Mouse (Mus musculus): Measurements from ENCODE around the gene Tmem138.
"Not testable (repeated sequence)": the region's sequence is repeated elsewhere in the genome, so short reads cannot be mapped to it uniquely, and the experiment has no call there.

Tmem138 gene

GRCm38 (mm10) chr19:10565217-10565616 is 11.9 kb downstream of the Tmem138 start:
- no peak for DNase-seq

DNA sequence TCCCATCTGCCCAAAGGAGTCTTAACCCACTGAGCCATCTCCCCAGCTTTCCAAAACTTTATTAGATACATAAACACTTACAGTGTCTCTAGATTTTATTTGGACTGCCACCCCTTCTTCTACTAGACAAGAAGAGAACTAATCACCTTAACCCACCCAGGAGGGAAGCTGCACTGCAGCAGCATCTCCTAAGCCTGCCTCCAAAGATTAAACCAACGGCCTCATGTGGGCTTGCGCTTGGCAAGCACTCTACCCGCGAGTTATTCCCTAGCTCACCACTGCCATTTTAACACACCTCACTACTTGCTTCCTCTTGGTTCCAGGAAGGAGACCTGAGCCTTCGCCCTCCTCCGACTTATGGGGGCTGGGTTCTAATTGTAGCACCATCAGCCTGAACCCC is 12.9 kb downstream of the Tmem138 start:
- DNase-seq, result no peak

DNA sequence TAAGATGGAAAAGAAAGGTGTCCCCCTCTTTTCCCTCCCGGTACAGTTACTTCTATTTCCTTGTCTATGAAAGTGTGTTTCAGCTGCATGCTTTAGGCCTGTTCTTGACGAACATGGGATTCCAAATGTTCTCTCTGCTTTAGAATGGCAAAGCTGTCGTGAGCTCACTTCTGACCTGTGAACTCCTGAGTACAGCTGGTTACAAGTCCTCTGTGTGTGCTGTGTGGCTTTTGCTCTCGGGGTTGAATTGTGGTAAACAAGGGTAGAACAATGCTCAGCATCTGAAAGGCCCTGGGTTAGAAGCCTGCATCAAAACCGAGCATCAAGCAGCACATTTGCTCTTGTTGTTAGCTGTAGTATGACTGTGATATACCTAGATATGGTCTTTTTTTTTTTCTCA is 14.8 kb downstream of the Tmem138 start:
- no peak for DNase-seq

DNA sequence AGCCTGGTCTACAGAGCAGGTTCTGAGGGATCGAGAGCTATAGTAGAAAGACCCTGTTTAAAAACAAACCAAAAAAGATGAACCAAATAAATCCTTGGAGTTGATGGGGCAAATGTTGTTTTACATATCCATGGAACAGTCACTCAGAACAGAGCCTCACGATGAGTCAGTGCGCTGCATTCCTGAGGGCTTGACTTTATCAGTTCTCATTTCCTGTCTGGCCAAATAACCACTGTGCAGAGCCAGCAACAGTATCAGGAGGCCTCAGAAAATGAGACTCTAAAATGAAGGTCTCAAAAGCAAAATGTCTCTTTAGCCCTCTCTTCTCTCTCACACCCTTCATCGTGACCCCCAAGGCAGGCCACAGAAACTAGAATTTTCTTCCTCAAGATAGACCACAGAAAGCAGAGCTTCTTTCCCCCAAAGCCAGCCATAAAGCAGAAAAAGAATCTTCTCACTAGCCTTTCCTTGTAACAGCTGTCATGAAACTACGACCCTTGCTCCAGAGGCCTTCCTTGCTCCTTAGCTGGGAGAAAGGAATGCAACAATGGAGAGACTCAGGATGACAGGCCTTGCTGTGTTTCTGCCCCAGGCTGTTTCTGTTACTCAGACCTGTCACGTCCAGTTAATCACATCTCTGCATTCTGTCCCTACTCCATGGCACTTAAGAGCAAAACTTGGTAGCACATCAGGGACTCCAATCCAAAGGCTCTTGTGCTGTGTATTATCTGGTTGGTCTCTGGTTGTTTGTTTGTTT is 15.4 kb downstream of the Tmem138 start:
- DNase-seq, result no peak

GRCm38 (mm10) chr19:10560108-10560507 is 17.1 kb downstream of the Tmem138 start:
- no peak for DNase-seq

DNA sequence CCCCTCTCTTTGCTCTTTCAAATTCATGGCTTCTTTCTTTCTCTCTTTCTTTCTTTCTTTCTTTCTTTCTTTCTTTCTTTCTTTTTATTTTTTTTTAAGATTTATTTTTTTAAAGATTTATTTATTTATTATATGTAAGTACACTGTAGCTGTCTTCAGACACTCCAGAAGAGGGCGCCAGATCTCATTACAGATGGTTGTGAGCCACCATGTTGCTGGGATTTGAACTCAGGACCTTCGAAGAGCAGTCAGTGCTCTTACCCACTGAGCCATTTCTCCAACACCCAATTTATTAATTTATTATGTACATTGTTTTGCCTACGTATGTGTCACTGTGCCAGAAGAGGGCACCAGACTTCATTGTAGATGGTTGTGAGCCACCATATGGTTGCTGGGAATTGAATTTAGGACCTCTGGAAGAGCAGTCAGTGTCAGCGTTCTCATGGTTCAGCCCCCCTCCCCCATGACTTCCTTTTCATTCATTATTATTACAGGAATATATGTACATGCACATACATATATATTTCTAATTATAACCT is 19.3 kb downstream of the Tmem138 start:
- DNase-seq, result not testable (repeated sequence)

DNA sequence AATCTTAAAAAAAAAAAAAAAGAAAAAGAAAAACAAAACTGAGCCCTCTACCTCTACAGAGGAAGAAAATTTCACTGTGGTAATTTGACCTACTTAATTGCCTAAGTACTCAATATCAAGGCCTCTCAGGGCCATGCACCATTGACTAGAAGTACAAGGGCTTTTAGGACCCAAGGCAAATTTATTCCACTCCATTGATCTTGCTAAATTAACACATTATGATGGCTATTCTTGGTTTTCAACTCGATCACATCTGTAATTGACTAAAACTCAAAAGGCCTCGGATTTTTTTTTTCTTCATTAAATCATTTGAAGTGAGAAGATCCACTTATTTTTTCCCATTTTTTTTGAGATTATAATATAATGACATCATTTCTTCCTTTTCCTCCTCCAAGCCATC is 19.7 kb downstream of the Tmem138 start:
- no peak for DNase-seq

GRCm38 (mm10) chr19:10557001-10557400 is 20.2 kb downstream of the Tmem138 start:
- DNase-seq, result no peak

DNA sequence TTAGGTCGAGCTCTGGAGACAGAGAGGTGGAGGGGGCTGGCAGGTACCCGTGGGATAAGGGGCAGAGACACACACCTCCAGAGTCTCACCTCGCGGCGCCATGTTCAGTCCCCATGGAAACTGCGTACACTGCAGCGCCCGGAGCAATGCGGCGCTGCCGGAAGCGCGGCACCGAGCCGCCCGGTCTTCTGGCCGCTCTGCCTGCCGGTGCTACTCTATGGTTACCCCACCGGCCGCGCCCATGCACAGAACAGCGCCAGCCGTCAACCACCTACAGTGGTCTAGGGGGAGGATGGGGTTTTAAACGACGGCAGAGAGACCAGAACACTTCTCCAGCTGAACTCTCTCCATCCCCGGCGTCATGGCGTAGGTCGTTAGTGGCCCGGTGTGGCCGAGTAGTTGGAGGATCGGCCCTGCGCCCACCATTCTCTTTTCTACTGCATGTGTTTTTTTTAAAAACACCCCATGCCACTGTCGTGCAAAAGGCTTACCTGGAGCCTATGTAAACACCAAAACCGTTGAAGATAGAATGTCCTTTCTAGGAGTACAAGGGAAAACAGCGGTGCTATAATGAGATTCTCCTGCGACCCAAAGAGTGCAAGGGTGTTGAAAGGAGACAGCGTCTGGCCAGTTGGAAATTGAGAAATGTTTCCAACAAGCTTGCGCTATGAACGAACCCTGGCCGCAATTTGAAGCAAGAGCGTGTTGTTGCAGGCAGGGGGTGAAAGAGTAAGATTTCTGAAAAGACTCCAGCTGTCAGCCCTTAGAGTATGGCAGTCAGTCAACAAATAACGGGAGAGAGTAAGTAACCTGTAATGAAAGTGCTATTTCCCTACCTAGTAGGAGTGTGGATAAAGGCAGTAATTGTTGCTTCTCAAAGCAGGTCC is 21.3 kb downstream of the Tmem138 start, which contains the start of gene Tmem216:
TSS of gene Tmem216 (minus strand) at position 615 of the 887 bp plus-strand sequence.
- peak; percentile 80 for DNase-seq

DNA sequence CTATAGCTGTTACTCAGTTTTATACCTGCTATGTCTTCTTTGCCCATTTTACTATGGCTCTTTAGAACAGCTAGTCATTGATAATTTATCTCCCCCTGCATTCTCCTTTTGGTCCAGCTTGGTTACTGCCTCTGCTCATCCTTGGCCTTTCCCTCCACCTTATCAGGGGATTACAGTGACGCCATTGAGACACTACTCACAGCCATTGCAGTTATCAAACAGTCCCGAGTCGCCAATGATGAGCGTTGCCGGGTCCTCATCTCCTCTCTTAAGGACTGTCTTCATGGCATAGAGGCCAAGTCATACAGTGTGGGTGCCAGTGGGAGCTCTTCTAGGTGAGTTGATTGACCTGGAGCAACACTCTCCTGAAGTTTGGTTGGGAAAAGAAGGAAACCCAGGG is 37.7 kb downstream of the Tmem138 start:
- no peak for DNase-seq

DNA sequence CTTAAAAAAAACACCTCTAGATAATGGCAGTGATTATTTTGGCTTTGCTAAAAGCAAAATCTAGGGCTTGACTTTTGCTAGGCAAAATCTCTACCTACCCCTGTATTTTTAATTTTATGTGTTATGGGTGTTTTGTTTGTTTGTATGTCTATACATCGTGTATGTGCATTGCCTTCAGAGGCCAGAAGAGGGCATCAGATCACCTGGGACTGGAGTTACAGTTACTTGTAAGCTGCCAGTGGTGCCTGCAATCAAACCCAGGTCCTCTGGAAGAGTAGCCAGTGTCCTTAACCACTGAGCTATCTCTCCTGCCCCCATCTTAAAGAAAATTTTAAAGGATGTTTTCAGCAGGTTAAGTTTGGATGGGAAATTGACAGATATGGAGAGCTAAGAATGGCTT is 47.1 kb downstream of the Tmem138 start:
- no peak for DNase-seq

DNA sequence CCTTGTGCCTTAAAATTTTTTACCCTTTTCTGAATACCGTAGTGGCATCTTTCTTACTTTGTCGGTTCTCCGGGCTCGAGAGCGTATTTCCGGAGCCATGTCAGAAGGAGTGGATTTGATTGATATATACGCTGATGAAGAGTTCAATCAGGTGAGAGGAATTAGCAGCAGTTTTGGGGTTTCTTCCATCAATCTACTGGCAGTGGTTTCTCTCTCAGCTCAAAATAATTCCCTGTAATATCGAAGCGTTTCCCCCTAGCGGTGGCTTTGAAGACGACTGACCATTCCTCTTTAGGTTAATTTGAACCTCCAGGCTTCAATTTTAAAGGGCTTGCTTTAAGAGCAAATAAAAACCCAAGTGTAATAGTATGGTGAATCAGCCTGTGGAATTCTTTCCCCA is 51.3 kb downstream of the Tmem138 start, which contains the start of gene Sdhaf2:
TSS of gene Sdhaf2 (minus strand) at position 233 of the 400 bp plus-strand sequence.
- no peak for DNase-seq

GRCm38 (mm10) chr19:10525106-10525901 is 51.9 kb downstream of the Tmem138 start, which contains the start of gene Cpsf7:
Cpsf7 (plus strand) TSS chr19:10525266.
- DNase-seq, result peak; percentile 92

- no peak for DNase-seq
These were observed 52.4 kb downstream of the Tmem138 start for GRCm38 (mm10) chr19:10524784-10525105.

- no peak for DNase-seq
These were observed 53.6 kb downstream of the Tmem138 start for GRCm38 (mm10) chr19:10523483-10524080.

DNA sequence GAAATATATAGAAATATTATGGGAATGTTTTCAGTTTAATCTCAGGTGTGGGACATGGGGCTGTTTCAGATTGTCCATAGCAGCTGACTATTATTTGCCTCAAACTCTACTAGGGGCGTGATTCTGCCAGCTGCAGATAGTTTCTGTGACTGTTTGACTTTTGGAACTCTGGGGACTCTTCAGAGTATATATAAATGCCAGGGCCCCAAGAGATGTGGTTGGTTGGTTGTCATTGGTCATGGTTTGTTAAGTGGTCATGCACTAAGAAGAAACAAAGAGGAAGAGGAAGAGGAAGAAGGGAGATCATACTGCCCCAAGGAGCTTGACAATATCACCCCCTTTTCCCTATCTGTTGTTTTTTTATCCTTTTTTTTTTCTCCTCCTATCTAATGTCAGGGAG is 55.2 kb downstream of the Tmem138 start:
- DNase-seq, result no peak
